9 mouse cellular contexts compared by ENCODE assay signal in the genomic region with DNA sequence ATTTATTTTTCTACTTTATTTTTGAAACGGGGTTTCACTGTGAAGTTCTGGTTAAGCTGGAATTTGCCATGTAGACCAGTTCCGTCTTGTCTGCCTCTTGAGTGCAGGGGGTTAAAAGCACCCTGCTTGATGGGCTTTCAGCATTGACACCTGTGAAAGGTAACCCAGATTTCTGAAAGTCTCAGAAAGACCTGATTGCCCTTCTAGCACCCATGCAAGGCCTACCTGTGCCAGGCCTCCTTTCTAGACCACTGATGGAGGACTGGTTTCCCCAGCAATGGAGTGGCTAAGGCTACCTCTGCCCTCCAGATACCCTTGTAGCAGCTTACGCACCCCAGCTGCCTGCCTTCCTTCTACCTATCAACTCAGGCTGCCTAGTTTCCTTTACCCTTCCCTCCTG. TPM values are rescaled to one million over a fixed set of nuclear protein-coding genes. Genes with fewer than 3 reads are reported as not detected.
DNase-seq lines count a peak whose midpoint lies in the region; ATAC-seq and TF ChIP-seq lines count a peak whose summit lies in the region.
"Had no signal": no experiment of that assay in that cellular context is flagged by ENCODE, and none has a peak within 500 bp of the region (broad histone marks: within the 10 kb centered on the region; RNA-seq: fewer than 3 reads in every experiment).

No protein-coding gene starts in this region.

- peak overlapping the region; percentile 74 for H3K4me2 ChIP-seq in kidney, embryonic 15.5 days
- peak overlapping the region; percentile 78 for H3K4me2 ChIP-seq in hindbrain, embryonic 16.5 days (ENCODE audit: low read length)
- H3K4me2 ChIP-seq in midbrain, embryonic 16.5 days (ENCODE audit: low read length) = peak overlapping the region; percentile 82

- no peak for ATAC-seq in kidney, embryonic 15.5 days (replicated peaks; ENCODE audit: low FRiP score)
- ATAC-seq in hindbrain, embryonic 16.5 days = no peak
- no peak for ATAC-seq in midbrain, embryonic 16.5 days

- H3K27ac ChIP-seq in kidney, embryonic 15.5 days = peak overlapping the region; percentile 97; the same call in 1 of the 2 replicates
- 0 out of 2 replicates have a peak overlapping the region, but pooled peaks have one; percentile 8 for H3K27ac ChIP-seq in cortical plate, adult 2 months (ENCODE audit: insufficient read depth, low read length)
- H3K27ac ChIP-seq in hindbrain, embryonic 16.5 days (ENCODE audit: low read depth, low read length) = peak overlapping the region; percentile 100
- H3K27ac ChIP-seq in midbrain, embryonic 16.5 days (ENCODE audit: low read length) = peak overlapping the region; percentile 99

- H3K9ac ChIP-seq in kidney, embryonic 15.5 days = peak overlapping the region; percentile 90
- H3K9ac ChIP-seq in hindbrain, embryonic 16.5 days (ENCODE audit: low read depth, low read length) = peak overlapping the region; percentile 93
- H3K9ac ChIP-seq in midbrain, embryonic 16.5 days (ENCODE audit: low read depth, low read length) = peak overlapping the region; percentile 90

- peaks cover 23% of the 10 kb centered on the region for H3K36me3 ChIP-seq in kidney, embryonic 15.5 days
- H3K36me3 ChIP-seq in hindbrain, embryonic 16.5 days (ENCODE audit: control insufficient read depth, insufficient read depth, low read length) = no peaks in the 10 kb centered on the region
- no peaks in the 10 kb centered on the region for H3K36me3 ChIP-seq in midbrain, embryonic 16.5 days (ENCODE audit: control insufficient read depth, insufficient read depth, low read length)

- WGBS in kidney, embryonic 15.5 days = 66% methylated on average over 3 of the region's 3 CpGs
- WGBS in hindbrain, embryonic 16.5 days = 69% methylated on average over 3 of the region's 3 CpGs
- WGBS in midbrain, embryonic 16.5 days = 65% methylated on average over 3 of the region's 3 CpGs

- no peak for TF ChIP-seq CTCF in cortical plate, adult 2 months (IDR thresholded peaks at IDR 0.05; ENCODE audit: extremely low read depth, insufficient read depth, low read length)

- peaks cover 34% of the 10 kb centered on the region for H3K4me1 ChIP-seq in kidney, embryonic 15.5 days
- peaks cover 7% of the 10 kb centered on the region; the same call in 1 of the 2 replicates for H3K4me1 ChIP-seq in cortical plate, adult 2 months (ENCODE audit: control insufficient read depth, insufficient read depth, low read length)
- peaks cover 26% of the 10 kb centered on the region for H3K4me1 ChIP-seq in hindbrain, embryonic 16.5 days (ENCODE audit: control insufficient read depth, insufficient read depth, low read depth, low read length)
- H3K4me1 ChIP-seq in midbrain, embryonic 16.5 days (ENCODE audit: control insufficient read depth, insufficient read depth, low read length) = peaks cover 29% of the 10 kb centered on the region

- H3K27me3 ChIP-seq in kidney, embryonic 15.5 days = no peaks in the 10 kb centered on the region
- no peaks in the 10 kb centered on the region for H3K27me3 ChIP-seq in hindbrain, embryonic 16.5 days (replicated peaks; ENCODE audit: control insufficient read depth, insufficient read depth, low read length)
- H3K27me3 ChIP-seq in midbrain, embryonic 16.5 days (ENCODE audit: control insufficient read depth, insufficient read depth, low read depth, low read length) = no peaks in the 10 kb centered on the region

- intact Hi-C loops in left cerebral cortex, postnatal 36 days (cut with DNase I) = loop anchor here (5.0 to 10.0 kb wide), 2 partner anchors 182 to 225 kb away; a partner anchor contains a TSS

- no peak for DNase-seq in kidney, postnatal 36 days
- no peak for DNase-seq in urinary bladder, postnatal 14 days (ENCODE audit: low spot score)
- no peak for DNase-seq in left cerebral cortex, adult 18-20 months (ENCODE audit: low spot score in 2 of 2)
- DNase-seq in left cerebral cortex, postnatal 36 days (ENCODE audit: low spot score in 2 of 2) = no peak

- H3K9me3 ChIP-seq in kidney, embryonic 15.5 days (replicated peaks) = no peaks in the 10 kb centered on the region
- no peaks in the 10 kb centered on the region for H3K9me3 ChIP-seq in hindbrain, embryonic 16.5 days (ENCODE audit: control insufficient read depth, low read length)
- no peaks in the 10 kb centered on the region for H3K9me3 ChIP-seq in midbrain, embryonic 16.5 days (replicated peaks; ENCODE audit: control insufficient read depth, low read length, poor library complexity, severe bottlenecking)

- peak overlapping the region; percentile 91 for H3K4me3 ChIP-seq in kidney, embryonic 15.5 days (replicated peaks)
- H3K4me3 ChIP-seq in cortical plate, adult 2 months (ENCODE audit: insufficient read depth, low read length) = peak overlapping the region; percentile 93
- peak overlapping the region; percentile 84 for H3K4me3 ChIP-seq in hindbrain, embryonic 16.5 days (ENCODE audit: low read length)
- peak overlapping the region; percentile 75 for H3K4me3 ChIP-seq in midbrain, embryonic 16.5 days (ENCODE audit: low read depth, low read length)

- no peak for TF ChIP-seq POLR2A in cortical plate, adult 2 months (IDR thresholded peaks at IDR 0.05; ENCODE audit: extremely low read depth, insufficient read depth, low read length)

RNA-seq across cellular contexts. Expression of a gene that starts 0.6 kb away (rescaled TPM):
- 546 and 562 TPM in 2 replicates for polyA plus RNA-seq in kidney, embryonic 15.5 days (2015; fragmentation: Nextera tagmentation; extraction: Ambion mirVana)
- polyA plus RNA-seq in cortical plate, adult 2 months (2012; rRNA removed) = 2,699 and 2,818 TPM in 2 replicates
- 1,653 and 1,817 TPM in 2 replicates for polyA plus RNA-seq in hindbrain, embryonic 16.5 days (2015; fragmentation: Nextera tagmentation; extraction: Ambion mirVana)
- polyA plus RNA-seq in midbrain, embryonic 16.5 days (2015; fragmentation: Nextera tagmentation; extraction: Ambion mirVana) = 1,371 and 1,629 TPM in 2 replicates
- 1,000 to 10,000 TPM; 1,209 to 1,218 TPM for total RNA-seq in left cerebral cortex, adult 18-20 months (2021)
- 1,000 to 10,000 TPM; 1,241 to 1,448 TPM for total RNA-seq in left cerebral cortex, postnatal 36 days (2021)

RNA-seq across cellular contexts. Expression of a gene that starts 6.6 kb away (rescaled TPM):
- 36.7 and 40.9 TPM in 2 replicates for polyA plus RNA-seq in kidney, embryonic 15.5 days (2015; fragmentation: Nextera tagmentation; extraction: Ambion mirVana)
- 33.6 and 36.5 TPM in 2 replicates for polyA plus RNA-seq in cortical plate, adult 2 months (2012; rRNA removed)
- 35.2 and 41.0 TPM in 2 replicates for polyA plus RNA-seq in hindbrain, embryonic 16.5 days (2015; fragmentation: Nextera tagmentation; extraction: Ambion mirVana)
- 31.1 and 31.6 TPM in 2 replicates for polyA plus RNA-seq in midbrain, embryonic 16.5 days (2015; fragmentation: Nextera tagmentation; extraction: Ambion mirVana)
- 10 to 100 TPM; 27.3 to 38.0 TPM for total RNA-seq in left cerebral cortex, adult 18-20 months (2021)
- total RNA-seq in left cerebral cortex, postnatal 36 days (2021) = 10 to 100 TPM; 29.1 to 29.5 TPM

RNA-seq across cellular contexts. Expression of a gene that starts 19.4 kb away (rescaled TPM):
- 35.0 and 36.4 TPM in 2 replicates for polyA plus RNA-seq in kidney, embryonic 15.5 days (2015; fragmentation: Nextera tagmentation; extraction: Ambion mirVana)
- 42.5 and 44.8 TPM in 2 replicates for polyA plus RNA-seq in cortical plate, adult 2 months (2012; rRNA removed)
- 63.5 and 65.1 TPM in 2 replicates for polyA plus RNA-seq in hindbrain, embryonic 16.5 days (2015; fragmentation: Nextera tagmentation; extraction: Ambion mirVana)
- 69.2 and 78.5 TPM in 2 replicates for polyA plus RNA-seq in midbrain, embryonic 16.5 days (2015; fragmentation: Nextera tagmentation; extraction: Ambion mirVana)
- 100 to 1,000 TPM; 114 to 120 TPM for total RNA-seq in left cerebral cortex, adult 18-20 months (2021)
- 100 to 1,000 TPM; 107 to 110 TPM for total RNA-seq in left cerebral cortex, postnatal 36 days (2021)

RNA-seq across cellular contexts. Expression of a gene that starts 35.2 kb away (rescaled TPM):
- 5.9 and 6.7 TPM in 2 replicates for polyA plus RNA-seq in kidney, embryonic 15.5 days (2015; fragmentation: Nextera tagmentation; extraction: Ambion mirVana)
- polyA plus RNA-seq in cortical plate, adult 2 months (2012; rRNA removed) = 62.7 and 72.7 TPM in 2 replicates
- polyA plus RNA-seq in hindbrain, embryonic 16.5 days (2015; fragmentation: Nextera tagmentation; extraction: Ambion mirVana) = 26.6 and 29.5 TPM in 2 replicates
- polyA plus RNA-seq in midbrain, embryonic 16.5 days (2015; fragmentation: Nextera tagmentation; extraction: Ambion mirVana) = 30.6 and 30.8 TPM in 2 replicates
- 10 to 100 TPM; 62.8 to 66.6 TPM for total RNA-seq in left cerebral cortex, adult 18-20 months (2021)
- 10 to 100 TPM; 64.4 to 65.5 TPM for total RNA-seq in left cerebral cortex, postnatal 36 days (2021)

RNA-seq across cellular contexts. Expression of a gene that starts 39.2 kb away (rescaled TPM):
- 5.1 and 5.6 TPM in 2 replicates for polyA plus RNA-seq in kidney, embryonic 15.5 days (2015; fragmentation: Nextera tagmentation; extraction: Ambion mirVana)
- polyA plus RNA-seq in cortical plate, adult 2 months (2012; rRNA removed) = 5.5 and 6.8 TPM in 2 replicates
- polyA plus RNA-seq in hindbrain, embryonic 16.5 days (2015; fragmentation: Nextera tagmentation; extraction: Ambion mirVana) = 4.5 and 4.6 TPM in 2 replicates
- 3.9 and 4.4 TPM in 2 replicates for polyA plus RNA-seq in midbrain, embryonic 16.5 days (2015; fragmentation: Nextera tagmentation; extraction: Ambion mirVana)
- total RNA-seq in left cerebral cortex, adult 18-20 months (2021) = 1 to 10 TPM; 8.1 to 8.5 TPM
- 10 to 100 TPM; 10.0 to 10.4 TPM for total RNA-seq in left cerebral cortex, postnatal 36 days (2021)
- total RNA-seq: neutrophil, adult 5-6 weeks had no signal

Comparison
In these comparisons a context has a peak if more than half of its experiments do, and no peak if none do; other contexts are left out.
1. H3K27ac ChIP-seq: peak in every context shown above with its lines; median percentile 100 in hindbrain, embryonic 16.5 days; 99 in midbrain, embryonic 16.5 days; 97 in kidney, embryonic 15.5 days; 8 in cortical plate, adult 2 months.